Mouse (Mus musculus) cortical plate, adult 2 months (tissue): Measurements from ENCODE around the gene Adh7.

Experiments used
- CTCF ChIP-seq: fragments of 200-500 bp; IDR thresholded peaks from 2 replicates; pipeline ENCODE4 v1.5.1; 2011; ENCODE audit warnings: mild to moderate bottlenecking, control low read depth, low read length; ENCODE audit not compliant: insufficient read depth; ENCODE audit errors: extremely low read depth
- POLR2A ChIP-seq: fragments of 200-500 bp; IDR thresholded peaks from 2 replicates; pipeline ENCODE4 v1.6.1; 2011; ENCODE audit warnings: mild to moderate bottlenecking, low read length, control low read depth; ENCODE audit not compliant: insufficient read depth; ENCODE audit errors: extremely low read depth

DNA sequence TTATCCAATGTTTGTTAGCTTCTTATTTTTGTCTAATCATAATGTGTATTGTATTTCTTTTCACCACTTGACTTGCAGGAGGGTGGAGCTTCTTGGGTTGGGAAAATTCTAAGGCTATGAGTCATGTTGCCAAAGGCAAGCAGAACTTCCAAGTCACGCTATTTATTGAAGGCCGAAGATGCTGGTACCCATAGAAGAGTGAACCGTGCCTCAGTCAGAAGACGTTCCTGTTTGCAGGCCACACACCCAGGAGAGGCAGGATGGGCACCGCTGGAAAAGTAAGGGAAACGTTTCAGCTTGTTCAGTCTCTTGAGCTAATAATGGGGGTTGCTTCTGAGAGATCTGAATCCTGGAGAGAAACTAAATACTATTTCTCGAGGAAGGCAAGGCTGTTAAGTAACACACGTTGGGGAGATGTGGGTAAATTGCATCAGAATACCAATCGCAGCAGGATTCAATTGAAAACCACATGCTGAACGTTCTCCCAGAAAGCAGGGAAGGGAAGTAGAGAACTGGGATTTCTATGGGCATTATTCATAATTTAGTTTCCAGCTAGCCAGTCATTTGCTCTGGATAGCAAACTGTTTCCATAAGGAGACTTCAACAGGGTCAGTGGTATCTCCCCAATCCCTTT is at the start of gene Adh7:
- no peak for TF ChIP-seq POLR2A
- no peak for TF ChIP-seq CTCF
